Mouse (Mus musculus) Patski (cell line): ENCODE measurements around the gene Slc30a7. TPM values are rescaled to one million over a fixed set of nuclear protein-coding genes. Genes with fewer than 3 reads are reported as not detected.

Experiments used
- ATAC-seq: fragments of 100-300 bp; one replicate; pipeline ENCODE4 v1.8.0; 2021
- CTCF ChIA-PET: fragments of 350-600 bp; sonication (Branson Sonifier 250); formaldehyde crosslinking; loops from one replicate; lab custom pipeline; 2022; ENCODE audit warnings: inconsistent platforms; lab: Charles Lee
- POLR2A ChIA-PET: fragments of 350-600 bp; sonication (Branson Sonifier 250); formaldehyde crosslinking; loops from one replicate; lab custom pipeline; 2022; ENCODE audit warnings: antibody characterized with exemption, inconsistent platforms; lab: Charles Lee
- DNase-seq: peaks from one replicate; pipeline ENCODE4 v3.0.0-alpha.2; 2011; ENCODE audit warnings: low read depth, low spot score
- H3K27me3 ChIP-seq: fragments of 371-371 bp; one replicate; pipeline ENCODE4 v1.5.1; 2021
- CTCF ChIP-seq: fragments of 100-300 bp; IDR thresholded peaks from one replicate; pipeline ENCODE4 v1.5.1; 2021
- in situ Hi-C: fragments of 300-500 bp; cut with MboI; formaldehyde crosslinking; loops from 3 replicates; pipeline ENCODE4 v1.11.1; 2018; ENCODE audit warnings: low pct_unique_long_range_greater_than_20kb, mixed read lengths
- polyA plus RNA-seq: library from polyadenylated mRNA; unstranded; gene quantifications from one replicate; pipeline ENCODE4 v1.2.3, GENCODE M21; 2021

Slc30a7 gene
- polyA plus RNA-seq, result 37.9 TPM

DNA sequence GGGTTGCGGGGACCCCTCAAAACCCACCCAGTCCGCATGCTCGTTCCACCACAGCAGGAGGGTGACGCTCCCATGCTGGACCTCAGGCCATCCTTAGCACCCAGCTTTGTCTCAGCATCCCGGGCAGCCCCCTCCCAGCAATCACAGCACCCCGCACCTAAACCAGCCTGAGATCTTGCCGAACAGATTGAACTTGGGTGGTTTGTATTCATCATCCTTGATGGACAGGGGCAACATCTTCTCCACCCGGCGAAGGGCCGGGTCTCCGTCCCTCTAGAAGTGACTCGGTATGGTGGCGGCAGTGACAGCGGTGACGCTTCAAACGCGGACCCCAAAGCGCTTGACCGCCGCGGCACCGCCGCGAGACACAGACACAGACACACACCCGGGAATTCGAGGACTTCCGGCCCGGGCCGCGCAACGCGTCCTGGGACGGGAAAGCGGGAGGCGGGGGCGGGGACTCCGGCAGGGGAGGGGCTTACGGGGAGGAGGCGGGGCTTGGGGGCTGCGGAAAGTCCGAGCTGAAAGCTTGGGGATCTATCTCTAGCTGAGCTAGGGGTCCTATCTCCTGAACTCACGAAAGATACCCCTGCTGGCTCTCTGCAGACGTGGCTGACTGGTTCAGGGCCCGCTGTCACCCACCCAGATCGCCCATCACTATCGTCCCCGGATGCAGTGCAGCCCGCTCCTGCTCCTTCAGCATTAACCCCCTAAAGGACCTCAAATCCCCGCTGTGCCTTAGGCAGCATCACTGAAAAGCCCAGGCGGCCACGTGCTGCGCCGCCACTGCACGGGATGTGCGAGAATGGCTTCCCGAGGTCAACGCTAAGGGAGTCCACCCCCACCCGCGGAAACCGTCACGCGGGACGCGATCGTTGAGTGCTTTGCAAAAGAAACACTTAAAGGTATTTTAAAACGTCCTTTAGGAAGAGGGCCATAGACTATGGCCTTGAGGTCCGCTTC is at the start of gene Slc30a7, which contains the start of gene Extl2:
Gene Slc30a7, minus strand, starts transcription at position 429 of the 963 bp plus-strand sequence.
Gene Extl2, plus strand, starts transcription at position 485 of the 963 bp plus-strand sequence.
- H3K27me3 ChIP-seq, result no peaks in the 10 kb centered on the region
- CTCF ChIA-PET, result interaction anchor here (1.2 to 2.6 kb wide), 2 partner anchors 16 to 27 kb away, joined by 3 to 10 read pairs; no protein-coding TSS in a partner anchor
- in situ Hi-C loops, result no loop called here
- DNase-seq (peak; percentile 61), ATAC-seq (peak; percentile 90)
- POLR2A ChIA-PET, result no interaction called here
- TF ChIP-seq CTCF, result no peak

DNA sequence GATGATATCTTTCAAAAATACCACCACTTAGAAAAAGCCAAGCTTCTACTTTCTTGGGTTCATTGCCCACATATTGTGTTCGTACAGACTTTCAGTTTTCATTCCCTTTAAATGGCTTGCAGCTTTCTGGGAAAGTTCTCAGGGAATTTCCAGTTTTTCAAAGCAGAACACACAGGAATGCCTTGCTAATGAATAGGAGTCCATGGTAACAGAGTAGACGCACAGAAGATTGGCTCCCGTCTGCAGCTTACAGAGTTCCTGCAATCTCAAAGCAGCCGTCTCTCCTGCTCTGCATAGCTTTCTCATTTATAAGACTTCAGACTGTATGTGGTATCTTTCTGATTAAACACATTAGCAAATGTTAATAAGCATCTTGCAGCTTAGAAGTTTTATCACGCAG is 39.8 kb upstream of the Slc30a7 start:
- ATAC-seq (no peak), DNase-seq (no peak)
- TF ChIP-seq CTCF, result no peak
- no peaks in the 10 kb centered on the region for H3K27me3 ChIP-seq
- ChIA-PET CTCF (interaction anchor here (0.6 to 3.1 kb wide), 15 partner anchors 14 to 294 kb away, joined by 3 to 15 read pairs (median 3); no protein-coding TSS in a partner anchor), POLR2A (interaction anchor here (0.6 to 1.4 kb wide), 3 partner anchors 66 to 280 kb away, joined by 3 to 6 read pairs (median 3); no protein-coding TSS in a partner anchor)
- in situ Hi-C loops, result loop anchor here (25.0 kb wide), 1 partner anchor 690 kb away; no protein-coding TSS in a partner anchor

DNA sequence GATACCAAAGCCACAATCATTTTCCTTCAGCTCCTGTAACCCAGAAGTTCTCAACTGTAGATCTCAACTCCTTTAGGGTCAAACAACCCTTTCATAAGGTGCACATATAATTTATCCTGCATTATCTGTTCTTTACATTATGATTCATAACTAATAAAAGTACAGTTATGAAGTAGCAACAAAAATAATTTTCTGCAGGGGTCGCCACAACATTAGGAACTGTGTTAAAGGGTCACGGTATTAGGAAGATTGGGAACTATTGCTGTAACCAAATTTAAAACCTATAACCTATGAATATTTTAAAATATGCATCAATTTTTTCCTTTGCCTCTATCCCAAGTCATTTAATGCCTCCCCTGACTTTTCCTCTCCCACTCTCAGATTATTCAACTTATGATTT is 38.8 kb upstream of the Slc30a7 start:
- TF ChIP-seq CTCF, result peak; percentile 47
- no peak for DNase-seq
- CTCF ChIA-PET, result interaction anchor here (0.8 to 1.6 kb wide), 3 partner anchors 32 to 282 kb away, joined by 3 to 4 read pairs (median 4); no protein-coding TSS in a partner anchor
- ATAC-seq, result no peak
- no peaks in the 10 kb centered on the region for H3K27me3 ChIP-seq
- POLR2A ChIA-PET, result no interaction called here
- in situ Hi-C loops, result loop anchor here (25.0 kb wide), 1 partner anchor 691 kb away; no protein-coding TSS in a partner anchor

DNA sequence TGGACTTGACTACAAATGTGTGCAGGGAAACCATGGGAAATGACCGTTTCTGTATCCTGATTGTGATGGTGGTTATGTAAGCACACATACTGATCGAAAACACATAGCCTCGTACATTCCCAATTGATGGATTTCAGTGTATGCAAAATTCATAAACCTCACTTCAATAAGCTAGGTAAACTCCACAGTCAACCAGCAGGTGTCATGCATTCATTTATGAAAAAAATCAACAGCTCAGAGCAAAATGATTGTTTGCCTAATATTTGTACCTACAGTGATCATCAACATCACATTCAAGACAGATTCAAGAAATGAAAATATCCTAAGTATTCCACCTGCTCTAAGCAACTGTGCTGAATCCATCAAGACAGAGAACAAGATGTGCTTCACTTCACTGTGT is 33.6 kb upstream of the Slc30a7 start:
- ATAC-seq (no peak), DNase-seq (no peak)
- ChIA-PET CTCF (interaction anchor here (0.7 to 7.1 kb wide), 20 partner anchors 9 to 711 kb away, joined by 3 to 99 read pairs (median 4); partner anchors contain the start of gene Gpr88), POLR2A (interaction anchor here (1.1 kb wide), 1 partner anchor 287 kb away, joined by 3 read pairs; no protein-coding TSS in a partner anchor)
- H3K27me3 ChIP-seq, result no peaks in the 10 kb centered on the region
- in situ Hi-C loops, result loop anchor here (5.0 to 25.0 kb wide), 3 partner anchors 167 to 697 kb away; no protein-coding TSS in a partner anchor
- TF ChIP-seq CTCF, result peak; percentile 68

DNA sequence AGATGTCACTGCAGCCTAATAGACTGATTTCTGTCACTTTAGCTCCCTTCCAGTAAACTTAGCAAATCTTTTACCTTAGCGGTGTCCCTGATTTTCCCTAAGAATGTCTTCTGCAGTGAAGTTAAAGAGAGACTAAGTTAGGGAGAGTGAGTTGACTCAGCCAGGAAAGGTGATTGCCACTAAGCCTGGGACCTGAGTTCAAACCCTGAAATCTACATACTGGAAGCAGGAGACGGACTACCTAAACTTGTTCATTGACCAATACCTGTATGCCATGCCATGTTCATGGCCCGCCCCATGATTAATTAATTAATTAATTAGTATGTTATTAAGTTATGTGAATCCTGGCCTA is 26.6 kb upstream of the Slc30a7 start:
- in situ Hi-C loops, result loop anchor here (25.0 kb wide), 1 partner anchor 703 kb away; no protein-coding TSS in a partner anchor
- ChIA-PET POLR2A (no interaction called here), CTCF (interaction anchor here (0.6 to 1.6 kb wide), 13 partner anchors 9 to 298 kb away, joined by 3 to 24 read pairs (median 3); no protein-coding TSS in a partner anchor)
- DNase-seq (no peak), ATAC-seq (peak; percentile 67)
- H3K27me3 ChIP-seq, result no peaks in the 10 kb centered on the region
- peak; percentile 2 for TF ChIP-seq CTCF

DNA sequence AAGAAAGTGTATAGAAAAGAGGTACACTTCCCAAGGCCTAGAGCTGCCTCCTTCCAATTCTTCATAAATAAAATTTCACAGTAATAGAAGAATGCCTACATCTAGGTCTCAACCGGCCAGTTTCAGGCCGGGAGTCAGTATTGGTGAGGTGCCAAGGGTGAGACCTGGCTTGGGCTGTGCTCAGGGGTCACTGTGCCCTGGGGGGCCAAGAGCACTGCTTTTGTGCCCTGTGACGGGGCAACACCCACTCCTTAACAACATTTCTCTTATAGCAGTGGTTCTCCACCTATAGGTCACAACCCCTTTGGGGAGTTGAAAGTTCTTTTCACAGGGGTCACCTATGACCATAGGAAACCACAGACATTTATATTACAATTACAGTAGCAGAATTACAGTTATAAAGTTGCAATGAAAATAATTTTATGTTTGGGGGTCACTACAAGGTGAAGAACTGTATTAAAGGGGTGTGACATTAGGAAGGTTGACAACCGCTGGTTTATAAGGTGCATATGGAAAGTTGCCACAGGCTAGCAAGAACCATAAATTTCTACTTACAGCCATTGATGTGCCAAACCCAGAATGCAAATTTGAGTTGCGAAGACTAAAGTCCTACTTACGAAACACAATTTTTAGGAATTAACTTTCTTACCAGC is 26.1 kb upstream of the Slc30a7 start:
- no peaks in the 10 kb centered on the region for H3K27me3 ChIP-seq
- TF ChIP-seq CTCF, result peak; percentile 78
- ChIA-PET CTCF (interaction anchor here (0.6 to 1.6 kb wide), 13 partner anchors 9 to 298 kb away, joined by 3 to 24 read pairs (median 3); no protein-coding TSS in a partner anchor), POLR2A (no interaction called here)
- in situ Hi-C loops, result loop anchor here (25.0 kb wide), 1 partner anchor 704 kb away; no protein-coding TSS in a partner anchor
- no peak for ATAC-seq
- no peak for DNase-seq

DNA sequence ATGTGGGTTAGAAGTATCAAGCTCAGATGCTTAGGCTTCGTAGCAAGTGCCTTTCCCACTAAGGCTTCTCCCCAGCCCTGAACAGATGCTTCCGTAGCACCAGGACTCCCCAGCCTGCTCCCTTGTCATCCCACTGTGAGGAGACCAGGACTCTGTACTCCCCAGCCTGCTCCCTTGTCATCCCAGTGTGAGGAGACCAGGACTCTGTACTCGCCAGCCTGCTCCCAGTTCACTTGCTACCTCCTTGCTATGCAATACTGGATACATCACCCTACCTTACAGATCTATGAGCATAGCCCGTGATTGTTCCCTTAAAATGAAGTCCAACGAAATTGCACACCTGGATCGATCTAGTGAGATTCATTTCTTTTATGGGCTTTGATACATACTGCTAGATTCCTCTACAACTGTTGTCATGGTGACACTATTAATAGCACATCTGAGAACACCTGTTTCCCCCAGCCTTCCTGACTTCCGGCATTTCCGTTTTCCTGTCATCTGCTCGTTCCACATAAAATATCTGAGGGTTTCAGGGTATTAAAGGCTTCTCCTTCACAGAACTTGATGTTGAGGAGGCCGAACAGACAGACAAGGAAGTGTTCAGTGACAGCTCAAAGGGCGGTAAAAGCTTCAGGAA is 23.1 kb upstream of the Slc30a7 start:
- in situ Hi-C loops, result loop anchor here (25.0 kb wide), 1 partner anchor 707 kb away; no protein-coding TSS in a partner anchor
- TF ChIP-seq CTCF, result no peak
- ChIA-PET CTCF (interaction anchor here (1.0 to 1.7 kb wide), 2 partner anchors 10 to 297 kb away, joined by 4 to 5 read pairs; no protein-coding TSS in a partner anchor), POLR2A (interaction anchor here (0.7 kb wide), 1 partner anchor 181 kb away, joined by 3 read pairs; no protein-coding TSS in a partner anchor)
- no peak for ATAC-seq
- no peaks in the 10 kb centered on the region for H3K27me3 ChIP-seq
- DNase-seq, result no peak

DNA sequence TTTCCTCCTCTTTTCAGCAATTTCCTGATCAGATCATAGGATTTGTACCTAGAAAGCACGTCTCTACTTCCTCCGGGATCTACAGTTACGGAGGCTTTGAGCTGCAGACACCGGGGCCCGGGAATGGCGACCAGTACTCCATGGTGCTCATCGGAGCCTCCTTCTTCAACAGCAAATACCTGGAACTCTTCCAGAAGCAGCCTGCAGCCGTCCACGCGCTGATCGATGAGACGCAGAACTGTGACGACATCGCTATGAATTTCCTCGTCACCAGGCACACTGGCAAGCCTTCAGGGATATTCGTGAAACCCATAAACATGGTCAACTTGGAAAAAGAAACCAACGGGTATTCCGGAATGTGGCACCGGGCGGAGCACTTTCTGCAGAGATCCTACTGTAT is 19.8 kb upstream of the Slc30a7 start:
- ChIA-PET POLR2A (interaction anchor here (1.2 kb wide), 1 partner anchor 293 kb away, joined by 5 read pairs; no protein-coding TSS in a partner anchor), CTCF (interaction anchor here (0.9 to 2.9 kb wide), 4 partner anchors 9 to 316 kb away, joined by 3 to 10 read pairs (median 6); no protein-coding TSS in a partner anchor)
- DNase-seq (no peak), ATAC-seq (no peak)
- in situ Hi-C loops, result loop anchor here (5.0 to 25.0 kb wide), 2 partner anchors 460 to 710 kb away; no protein-coding TSS in a partner anchor
- H3K27me3 ChIP-seq, result no peaks in the 10 kb centered on the region
- no peak for TF ChIP-seq CTCF

DNA sequence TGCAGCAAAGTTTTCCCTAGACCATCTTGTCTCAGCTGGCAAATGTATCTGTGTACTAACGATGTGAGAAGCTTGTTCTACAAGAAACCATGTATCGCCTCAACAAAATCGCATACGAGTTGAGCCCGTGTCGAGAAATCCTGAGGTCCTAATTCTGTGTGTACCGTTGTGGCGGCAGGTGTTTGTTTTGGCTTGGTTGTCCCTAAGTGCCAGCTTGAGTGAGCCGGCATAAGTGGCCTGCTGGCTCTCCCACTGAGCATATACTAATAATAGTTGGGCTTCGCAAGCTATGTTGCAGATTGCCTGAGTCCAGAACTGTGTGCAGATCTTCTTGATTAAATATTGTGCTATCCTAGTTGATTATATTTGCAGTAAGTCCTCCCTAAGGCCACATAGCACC is 18.5 kb upstream of the Slc30a7 start:
- DNase-seq (no peak), ATAC-seq (no peak)
- in situ Hi-C loops, result loop anchor here (5.0 to 25.0 kb wide), 2 partner anchors 462 to 712 kb away; no protein-coding TSS in a partner anchor
- no peak for TF ChIP-seq CTCF
- H3K27me3 ChIP-seq, result no peaks in the 10 kb centered on the region
- ChIA-PET POLR2A (no interaction called here), CTCF (interaction anchor here (1.5 to 2.9 kb wide), 2 partner anchors 301 to 306 kb away, joined by 6 to 9 read pairs; no protein-coding TSS in a partner anchor)
